Mouse (Mus musculus) liver, postnatal 0 days (tissue): Measurements from ENCODE around the gene Tmem30a. TPM values are rescaled to one million over a fixed set of nuclear protein-coding genes. Genes with fewer than 3 reads are reported as not detected.

Source experiments
- ATAC-seq: fragments of 200-750 bp; cut with Nextera tagmentation; 2 replicates; pipeline ENCODE4 v1.8.0; 2017; ENCODE audit warnings: mild to moderate bottlenecking, moderate library complexity
- DNase-seq: peaks from one replicate; pipeline ENCODE4 v3.0.0-alpha.2; 2016
- H3K27ac ChIP-seq: fragments of 300-500 bp; sonication (generic); 2 replicates; pipeline ENCODE4 v1.5.1; 2014; ENCODE audit warnings: antibody characterized with exemption, moderate library complexity, mild to moderate bottlenecking, low read depth
- H3K27me3 ChIP-seq: fragments of 300-500 bp; sonication (generic); 2 replicates; pipeline ENCODE4 v1.6.1; 2014; ENCODE audit warnings: low read length, control low read depth, mixed read lengths; ENCODE audit not compliant: insufficient read depth
- H3K36me3 ChIP-seq: fragments of 300-500 bp; sonication (generic); replicated peaks from 2 replicates; pipeline ENCODE4 v1.6.1; 2014; ENCODE audit warnings: mild to moderate bottlenecking, control low read depth, low read length, moderate library complexity, mixed read lengths; ENCODE audit not compliant: insufficient read depth
- H3K4me1 ChIP-seq: fragments of 300-500 bp; sonication (generic); 2 replicates; pipeline ENCODE4 v1.6.1; 2014; ENCODE audit warnings: antibody characterized with exemption, mild to moderate bottlenecking, control low read depth; ENCODE audit not compliant: insufficient read depth
- H3K4me2 ChIP-seq: fragments of 300-500 bp; sonication (generic); 2 replicates; pipeline ENCODE4 v1.6.1; 2014; ENCODE audit warnings: low read depth, mild to moderate bottlenecking, low read length, moderate library complexity, mixed read lengths
- H3K4me3 ChIP-seq: fragments of 300-500 bp; sonication (generic); 2 replicates; pipeline ENCODE4 v1.5.1; 2014; ENCODE audit warnings: low read depth, low read length
- H3K9ac ChIP-seq: fragments of 300-500 bp; sonication (generic); replicated peaks from 2 replicates; pipeline ENCODE4 v1.6.1; 2014; ENCODE audit warnings: mild to moderate bottlenecking, moderate library complexity
- H3K9me3 ChIP-seq: fragments of 300-500 bp; sonication (generic); 2 replicates; pipeline ENCODE4 v1.6.1; 2016; ENCODE audit warnings: mild to moderate bottlenecking, control low read depth, low read length, mixed read lengths
- CTCF ChIP-seq: sonication (generic); IDR thresholded peaks from 2 replicates; pipeline ENCODE4 v1.5.1; 2016; ENCODE audit warnings: antibody characterized with exemption, low read depth
- EP300 ChIP-seq: IDR thresholded peaks from 2 replicates; pipeline ENCODE4 v1.6.1; 2016; ENCODE audit warnings: antibody characterized with exemption, low read depth, mild to moderate bottlenecking
- WGBS: fragments of 180-500 bp; shearing (Covaris S2); extraction: QIAGEN DNeasy Blood & Tissue Kit; methylation state at CpG from one replicate; pipeline ENCODE4 v1.1.7; 2014; ENCODE audit not compliant: insufficient replicate concordance; 5-methylcytosine and 5-hydroxymethylcytosine counted together
- polyA plus RNA-seq: library from polyadenylated mRNA; unstranded; fragments of >200 nt; fragmentation: Nextera tagmentation; extraction: Ambion mirVana; gene quantifications from 2 replicates; pipeline ENCODE4 v1.2.1, GENCODE M21; 2015

Gene Tmem30a
- polyA plus RNA-seq, 1 experiment from 2014 or later: 67.5 TPM

DNA sequence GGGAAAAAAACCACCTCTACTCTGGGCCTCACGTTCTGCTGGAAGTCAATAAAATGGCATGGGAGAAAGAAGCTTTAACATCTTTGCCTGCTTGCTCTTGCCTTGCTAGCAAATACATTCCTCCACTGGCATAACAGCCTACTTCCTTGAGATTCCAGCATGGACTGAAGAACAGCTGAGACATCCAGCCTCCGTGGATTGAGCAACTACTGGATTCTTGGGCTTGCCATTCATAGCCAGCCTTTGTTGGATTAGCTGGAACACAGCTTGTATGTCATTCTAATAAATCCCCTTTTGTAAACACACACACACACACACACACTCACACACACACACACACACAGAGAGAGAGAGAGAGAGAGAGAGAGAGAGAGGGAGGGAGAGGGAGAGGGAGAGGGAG is 33.8 kb upstream of the Tmem30a start:
- H3K9me3 ChIP-seq: no peaks in the 10 kb centered on the region
- no peaks in the 10 kb centered on the region for H3K27me3 ChIP-seq
- H3K27ac ChIP-seq: no peak overlapping the region
- H3K9ac ChIP-seq: no peak overlapping the region
- 66% methylated on average over 2 of the region's 2 CpGs for WGBS
- no peak for TF ChIP-seq EP300
- DNase-seq: no peak
- no peak for ATAC-seq
- no peaks in the 10 kb centered on the region for H3K4me1 ChIP-seq
- no peaks in the 10 kb centered on the region for H3K36me3 ChIP-seq
- no peak overlapping the region for H3K4me3 ChIP-seq
- H3K4me2 ChIP-seq: no peak overlapping the region

DNA sequence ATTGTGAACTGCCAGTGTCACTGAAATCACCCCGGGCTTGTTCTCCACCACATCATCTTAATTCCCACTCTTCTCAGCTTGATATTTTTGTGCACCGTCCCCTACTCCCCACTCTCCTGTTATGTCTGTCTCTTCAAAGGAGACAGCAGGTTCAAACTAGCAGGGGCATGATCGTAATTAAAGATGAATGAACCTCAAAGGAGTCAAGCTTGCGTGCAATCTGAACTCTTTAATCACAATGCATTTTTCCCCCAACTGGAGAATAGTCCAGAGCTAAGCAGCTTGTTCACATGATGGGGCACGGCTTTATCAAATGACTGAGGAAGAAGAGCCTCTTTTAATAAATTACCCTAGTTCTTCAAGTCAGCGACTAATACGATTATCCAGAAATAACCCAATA is 32.2 kb upstream of the Tmem30a start:
- Histone ChIP-seq H3K36me3 (no peaks in the 10 kb centered on the region), H3K9ac (no peak overlapping the region), H3K9me3 (no peaks in the 10 kb centered on the region), H3K4me3 (no peak overlapping the region), H3K27ac (no peak overlapping the region), H3K4me1 (no peaks in the 10 kb centered on the region), H3K4me2 (no peak overlapping the region), H3K27me3 (no peaks in the 10 kb centered on the region)
- ATAC-seq (no peak), DNase-seq (no peak)
- 83% methylated on average over 7 of the region's 7 CpGs for WGBS
- TF ChIP-seq EP300 (no peak), CTCF (no peak)

DNA sequence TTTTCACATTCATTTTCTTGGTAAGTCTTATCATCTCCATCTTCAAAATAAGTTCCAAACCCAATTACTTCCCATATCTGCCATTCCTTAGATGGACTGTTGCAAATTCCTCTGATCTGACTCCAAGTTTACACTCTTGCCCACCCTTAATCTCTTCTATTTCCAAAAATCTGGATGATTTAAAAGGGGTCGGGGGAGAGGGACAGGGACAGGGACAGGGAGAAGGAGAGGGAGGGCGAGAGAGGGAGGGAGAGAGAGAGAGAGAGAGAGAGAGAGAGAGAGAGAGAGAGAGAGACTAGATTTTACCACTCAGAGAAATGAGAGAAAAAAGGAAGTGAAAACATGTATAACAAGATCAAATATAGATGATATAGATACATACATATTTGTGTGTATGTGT is 30.5 kb upstream of the Tmem30a start:
- TF ChIP-seq EP300 (no peak), CTCF (no peak)
- H3K9ac ChIP-seq: no peak overlapping the region
- DNase-seq: no peak
- H3K4me1 ChIP-seq: no peaks in the 10 kb centered on the region
- no peaks in the 10 kb centered on the region for H3K27me3 ChIP-seq
- H3K36me3 ChIP-seq: no peaks in the 10 kb centered on the region
- no peak for ATAC-seq
- 75% methylated on average over 2 of the region's 2 CpGs for WGBS
- H3K4me2 ChIP-seq: no peak overlapping the region
- H3K4me3 ChIP-seq: no peak overlapping the region
- H3K9me3 ChIP-seq: no peaks in the 10 kb centered on the region
- no peak overlapping the region for H3K27ac ChIP-seq

DNA sequence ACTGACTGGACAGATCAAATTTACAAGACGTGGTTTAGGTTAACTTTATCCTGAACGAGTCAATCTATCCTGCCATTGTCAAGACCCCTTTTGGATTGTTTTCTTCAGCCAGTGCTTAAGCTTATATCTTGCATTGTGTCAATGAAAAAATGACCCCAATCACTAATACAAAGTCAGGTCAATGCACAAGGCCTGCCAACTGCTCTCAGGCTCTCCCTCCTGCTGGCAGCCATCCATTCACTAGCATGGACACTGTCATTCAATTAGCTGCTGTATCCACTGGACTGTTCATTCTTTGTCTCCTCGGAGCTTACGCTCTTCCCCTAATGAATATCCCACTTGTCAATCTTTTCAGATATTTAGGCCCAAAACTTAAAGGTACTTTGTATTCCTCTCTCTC is 30.1 kb upstream of the Tmem30a start:
- no peak for ATAC-seq
- Histone ChIP-seq H3K27ac (no peak overlapping the region), H3K9me3 (no peaks in the 10 kb centered on the region), H3K4me3 (no peak overlapping the region), H3K9ac (no peak overlapping the region), H3K27me3 (no peaks in the 10 kb centered on the region), H3K4me1 (no peaks in the 10 kb centered on the region), H3K36me3 (no peaks in the 10 kb centered on the region), H3K4me2 (no peak overlapping the region)
- 77% methylated on average over 4 of the region's 4 CpGs for WGBS
- no peak for TF ChIP-seq EP300
- TF ChIP-seq CTCF: no peak
- DNase-seq: no peak

DNA sequence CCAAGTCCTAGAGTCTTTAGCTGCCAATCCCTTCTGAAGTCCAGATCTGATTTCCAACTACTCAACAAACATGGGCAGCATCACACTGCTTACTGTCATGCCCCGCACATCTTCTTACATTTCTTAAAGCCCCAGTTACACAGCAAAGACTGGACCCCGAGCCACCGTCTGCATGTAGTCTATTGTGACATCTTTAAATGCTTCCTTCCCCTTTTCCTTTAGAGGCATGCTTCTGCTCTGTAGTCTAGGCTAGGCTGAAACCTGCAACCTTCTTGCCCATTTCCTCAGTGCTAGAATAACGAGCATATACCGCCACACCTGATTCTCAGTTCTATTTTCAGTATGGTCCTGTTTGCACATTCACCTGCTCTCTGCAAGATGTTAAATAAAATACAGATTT is 23.2 kb upstream of the Tmem30a start:
- no peak for DNase-seq
- Histone ChIP-seq H3K27me3 (no peaks in the 10 kb centered on the region), H3K4me1 (no peaks in the 10 kb centered on the region), H3K27ac (peak overlapping the region; percentile 69), H3K4me3 (0 out of 2 replicates have a peak overlapping the region, but pooled peaks have one; percentile 13), H3K9me3 (no peaks in the 10 kb centered on the region), H3K4me2 (peak overlapping the region; percentile 52), H3K9ac (no peak overlapping the region), H3K36me3 (no peaks in the 10 kb centered on the region)
- WGBS: 41% methylated on average over 5 of the region's 5 CpGs
- TF ChIP-seq EP300: no peak
- TF ChIP-seq CTCF: no peak
- peak; percentile 55; the same call in 1 of the 2 replicates for ATAC-seq

DNA sequence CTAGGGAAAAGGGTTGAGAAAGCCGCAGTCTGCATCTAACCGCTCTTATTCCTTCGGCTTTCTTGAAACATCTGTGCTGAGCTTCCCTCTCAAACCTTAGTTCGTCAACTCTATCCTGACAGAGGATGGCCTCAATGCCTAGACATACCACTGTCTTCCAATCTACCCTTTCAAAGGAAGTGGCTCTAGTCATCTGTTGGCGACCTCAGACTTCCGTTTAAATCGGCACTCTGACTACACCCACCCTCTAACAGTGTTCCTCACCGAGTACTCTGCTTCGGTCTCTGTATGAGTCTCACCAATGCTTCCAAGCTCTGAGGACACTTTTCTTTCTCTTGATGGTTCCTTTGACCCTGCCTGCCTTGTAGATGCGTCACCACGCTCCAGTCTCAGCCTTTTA is 22.7 kb upstream of the Tmem30a start:
- Histone ChIP-seq H3K27me3 (no peaks in the 10 kb centered on the region), H3K4me3 (0 out of 2 replicates have a peak overlapping the region, but pooled peaks have one; percentile 13), H3K36me3 (no peaks in the 10 kb centered on the region), H3K9me3 (no peaks in the 10 kb centered on the region), H3K4me2 (peak overlapping the region; percentile 52), H3K27ac (peak overlapping the region; percentile 69), H3K9ac (no peak overlapping the region), H3K4me1 (no peaks in the 10 kb centered on the region)
- ATAC-seq: peak; percentile 61
- no peak for DNase-seq
- no peak for TF ChIP-seq CTCF
- TF ChIP-seq EP300: no peak
- 45% methylated on average over 11 of the region's 11 CpGs for WGBS

DNA sequence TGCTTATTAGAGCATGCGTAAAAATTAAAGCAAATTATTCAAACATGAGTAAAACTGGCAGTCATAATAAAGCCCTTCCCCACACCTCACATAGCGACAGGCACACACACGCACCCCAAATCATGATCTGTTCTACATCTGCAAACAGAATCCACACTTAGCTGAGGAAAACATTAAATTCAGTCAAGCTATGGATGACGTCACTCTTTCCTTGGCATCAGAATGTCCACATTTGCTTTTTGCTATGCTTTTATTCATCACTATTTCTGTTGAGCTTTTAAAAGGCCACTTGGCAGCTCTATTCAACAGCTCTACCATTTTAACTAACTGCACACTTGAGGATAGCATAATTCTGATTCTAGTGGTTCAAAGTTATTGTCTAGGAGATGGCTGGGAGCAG is 21.3 kb upstream of the Tmem30a start:
- no peak overlapping the region for H3K4me3 ChIP-seq
- H3K36me3 ChIP-seq: no peaks in the 10 kb centered on the region
- WGBS: 78% methylated on average over 4 of the region's 4 CpGs
- H3K27ac ChIP-seq: no peak overlapping the region
- no peaks in the 10 kb centered on the region for H3K9me3 ChIP-seq
- ATAC-seq (no peak), DNase-seq (no peak)
- no peak overlapping the region for H3K9ac ChIP-seq
- TF ChIP-seq EP300 (no peak), CTCF (no peak)
- no peaks in the 10 kb centered on the region for H3K27me3 ChIP-seq
- no peaks in the 10 kb centered on the region; the same call in 1 of the 2 replicates for H3K4me1 ChIP-seq
- no peak overlapping the region for H3K4me2 ChIP-seq
